Mouse (Mus musculus) cortical plate, adult 2 months (tissue): ENCODE data around the gene Lyrm9.

Source experiments
- CTCF ChIP-seq: fragments of 200-500 bp; IDR thresholded peaks from 2 replicates; pipeline ENCODE4 v1.5.1; 2011; ENCODE audit warnings: mild to moderate bottlenecking, control low read depth, low read length; ENCODE audit not compliant: insufficient read depth; ENCODE audit errors: extremely low read depth
- POLR2A ChIP-seq: fragments of 200-500 bp; IDR thresholded peaks from 2 replicates; pipeline ENCODE4 v1.6.1; 2011; ENCODE audit warnings: mild to moderate bottlenecking, low read length, control low read depth; ENCODE audit not compliant: insufficient read depth; ENCODE audit errors: extremely low read depth

DNA sequence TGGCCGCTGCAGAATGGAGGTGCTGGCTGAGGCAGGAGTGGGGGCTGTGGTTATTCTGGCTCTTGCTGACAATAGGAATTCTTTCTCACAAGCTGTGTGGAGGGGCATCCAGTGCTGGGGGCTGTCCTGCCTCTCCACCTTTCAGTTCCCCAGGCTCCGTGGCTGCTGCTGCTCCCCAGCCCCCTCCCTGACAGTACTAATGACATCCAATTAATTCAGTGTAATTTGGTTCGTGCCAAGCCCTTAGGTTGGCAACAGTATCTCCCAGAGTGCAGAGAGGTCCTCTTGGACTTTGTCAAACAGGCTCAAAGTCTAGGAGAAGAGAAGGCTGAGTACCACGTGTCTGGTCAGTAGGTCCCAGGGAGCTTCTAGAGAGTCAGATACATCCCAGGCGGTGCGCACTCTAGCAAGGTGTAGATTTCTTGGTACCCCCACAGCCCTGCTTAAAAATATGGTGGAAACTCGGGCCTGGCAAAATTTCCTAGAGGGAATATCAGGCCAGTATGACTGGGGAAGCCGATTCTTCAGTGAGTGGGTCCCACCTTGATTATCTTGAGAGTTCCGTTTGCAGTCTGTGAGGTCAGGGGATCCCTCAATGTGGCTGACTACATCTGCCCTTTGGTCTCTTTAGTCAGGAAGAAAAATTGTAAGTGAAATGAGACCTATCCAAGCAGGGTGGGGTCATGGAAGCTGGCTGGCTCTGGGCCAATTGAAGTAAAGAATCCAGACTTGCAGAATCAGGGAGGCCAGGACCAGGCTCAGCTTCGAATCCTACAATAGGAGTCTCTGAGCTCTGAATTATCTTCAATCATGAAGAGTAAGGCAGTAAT lies 48.3 kb upstream of the Lyrm9 start:
- TF ChIP-seq CTCF (no peak), POLR2A (no peak)
